Mouse (Mus musculus) heart, adult 8-10 months (tissue): ENCODE results near the gene Hint2. TPM values are rescaled to one million over a fixed set of nuclear protein-coding genes. Genes with fewer than 3 reads are reported as not detected.

Source experiments
- DNase-seq: peaks from one replicate; pipeline ENCODE4 v3.0.0; 2022; ENCODE audit warnings: low spot score
- total RNA-seq, 4 experiments: library from RNA; stranded (reverse); gene quantifications; 2 replicates each; pipeline ENCODE4 v1.2.4; 2022

The Hint2 gene
- 100 to 1,000 TPM; 162 to 188 (median 167) TPM for total RNA-seq

DNA sequence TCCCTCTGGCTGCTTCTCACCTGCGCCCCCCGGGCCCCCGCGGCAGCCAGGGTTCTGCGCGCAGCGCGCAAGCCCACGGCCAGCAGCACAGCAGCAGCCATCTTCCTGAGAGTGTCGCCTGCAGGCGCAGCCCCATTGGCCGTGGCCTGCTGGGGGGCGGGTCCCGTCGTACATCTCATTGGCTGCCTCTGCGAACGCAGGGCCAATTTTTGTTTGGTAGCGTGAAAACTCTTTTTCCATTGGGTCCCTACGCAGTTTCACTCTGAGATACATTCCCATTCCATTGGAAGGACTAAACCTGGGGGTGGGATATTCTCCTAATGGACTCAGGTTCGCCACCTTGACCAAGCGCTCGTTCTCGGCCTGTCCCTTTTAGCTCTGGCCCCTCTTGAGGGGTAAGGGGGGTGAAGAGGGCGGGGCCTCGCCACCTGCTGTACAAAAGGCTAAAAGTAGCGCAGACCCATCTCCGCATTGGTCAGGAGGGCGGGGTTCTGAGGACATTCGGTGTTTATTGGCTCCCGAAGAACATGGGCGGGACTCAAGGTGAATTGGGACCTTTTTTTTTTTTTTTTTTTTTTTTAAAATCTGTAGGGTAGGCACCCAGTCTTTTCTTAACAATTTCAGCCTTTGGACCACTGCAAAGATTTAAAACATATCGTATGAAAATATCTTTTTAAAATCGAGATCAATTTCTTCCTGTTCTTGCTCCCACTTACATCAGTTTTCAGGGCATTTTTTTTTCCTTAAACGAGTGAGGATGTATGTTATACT is at the start of gene Hint2:
Gene Hint2, minus strand, starts transcription at position 128 of the 771 bp plus-strand sequence.
- peak; percentile 97 for DNase-seq

DNA sequence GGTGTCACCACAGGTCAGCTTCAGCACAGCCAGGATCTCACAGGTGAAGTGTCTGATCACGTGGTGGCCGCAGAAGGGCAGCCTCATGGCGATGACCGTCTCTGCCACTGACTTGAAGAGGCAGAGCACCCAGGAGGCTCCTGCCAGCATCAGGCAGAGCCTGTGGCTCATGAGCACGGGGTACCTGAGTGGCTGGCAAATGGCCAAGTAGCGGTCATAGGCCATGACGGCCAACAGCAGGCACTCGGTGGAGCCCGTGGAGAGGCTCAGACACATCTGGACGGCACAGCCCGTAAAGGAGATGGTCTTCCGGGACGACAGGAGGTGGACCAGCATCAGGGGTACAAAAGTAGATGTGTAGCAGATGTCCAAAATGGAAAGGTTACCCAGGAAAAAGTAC is 49.7 kb upstream of the Hint2 start:
- DNase-seq, result no peak

DNA sequence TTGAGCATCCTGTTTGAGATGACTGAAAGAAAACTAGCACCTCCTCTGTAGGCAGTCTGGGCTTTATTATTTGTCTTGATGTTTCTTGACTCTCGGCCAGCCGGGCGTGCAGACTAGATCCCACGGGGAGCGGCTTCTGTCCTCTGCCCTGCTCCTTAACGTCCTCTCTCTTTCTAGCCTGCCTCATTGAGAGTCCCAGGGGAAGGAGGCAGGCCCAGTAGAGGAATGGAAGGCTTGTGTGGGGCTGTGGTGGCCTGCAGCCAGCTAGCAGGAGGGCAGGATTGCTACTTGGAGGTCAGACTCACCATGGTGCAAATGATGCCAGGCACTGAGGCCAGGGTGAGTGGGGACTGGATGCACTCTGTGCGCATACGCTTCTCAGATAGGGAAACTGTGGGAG is 47.6 kb upstream of the Hint2 start:
- DNase-seq, result peak; percentile 11

DNA sequence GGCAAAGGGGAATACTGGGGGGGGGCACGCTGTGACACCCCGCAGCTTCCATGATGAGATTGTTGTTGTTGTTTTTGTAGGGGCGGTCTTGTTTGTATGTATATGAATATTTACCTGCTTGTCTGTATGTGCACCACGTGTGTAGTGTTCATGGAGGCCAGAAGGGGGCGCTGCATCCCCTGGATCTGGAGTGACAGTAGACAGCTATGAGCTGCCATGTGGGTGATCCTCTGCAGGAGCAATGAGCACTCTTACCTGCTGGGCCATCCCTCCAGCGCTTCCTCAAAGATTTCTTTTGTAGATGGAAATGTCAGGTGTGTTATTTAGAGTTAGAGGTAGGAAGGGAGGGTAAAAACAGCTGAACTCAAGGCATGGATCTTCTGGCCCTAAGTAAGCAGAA is 47.2 kb upstream of the Hint2 start:
- no peak for DNase-seq

GRCm38 (mm10) chr4:43700707-43701106 is 44.4 kb upstream of the Hint2 start, which contains the start of gene Olfr70:
Gene Olfr70, minus strand, starts transcription at chr4:43700807.
- DNase-seq, result no peak

DNA sequence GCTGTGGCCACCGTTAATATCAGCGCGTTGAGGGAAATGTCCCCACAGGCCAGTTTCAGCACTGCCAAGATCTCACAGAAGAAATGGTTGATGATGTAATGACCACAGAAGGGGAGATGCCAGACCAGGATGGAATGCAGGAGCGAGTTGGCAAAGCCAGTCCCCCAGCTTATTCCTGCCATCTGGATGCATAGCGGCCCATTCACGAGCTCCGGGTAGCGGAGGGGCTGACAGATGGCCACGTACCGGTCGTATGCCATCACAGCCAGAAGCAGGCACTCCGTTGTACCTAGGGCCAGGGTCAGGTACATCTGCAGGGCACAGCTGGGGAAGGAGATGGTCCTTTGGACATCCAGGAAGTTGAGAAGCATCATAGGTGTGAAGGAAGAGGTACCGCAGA is 40.3 kb upstream of the Hint2 start:
- no peak for DNase-seq

- DNase-seq, result peak; percentile 32
Measured at GRCm38 (mm10) chr4:43695249-43695671, 39.0 kb upstream of the Hint2 start.

DNA sequence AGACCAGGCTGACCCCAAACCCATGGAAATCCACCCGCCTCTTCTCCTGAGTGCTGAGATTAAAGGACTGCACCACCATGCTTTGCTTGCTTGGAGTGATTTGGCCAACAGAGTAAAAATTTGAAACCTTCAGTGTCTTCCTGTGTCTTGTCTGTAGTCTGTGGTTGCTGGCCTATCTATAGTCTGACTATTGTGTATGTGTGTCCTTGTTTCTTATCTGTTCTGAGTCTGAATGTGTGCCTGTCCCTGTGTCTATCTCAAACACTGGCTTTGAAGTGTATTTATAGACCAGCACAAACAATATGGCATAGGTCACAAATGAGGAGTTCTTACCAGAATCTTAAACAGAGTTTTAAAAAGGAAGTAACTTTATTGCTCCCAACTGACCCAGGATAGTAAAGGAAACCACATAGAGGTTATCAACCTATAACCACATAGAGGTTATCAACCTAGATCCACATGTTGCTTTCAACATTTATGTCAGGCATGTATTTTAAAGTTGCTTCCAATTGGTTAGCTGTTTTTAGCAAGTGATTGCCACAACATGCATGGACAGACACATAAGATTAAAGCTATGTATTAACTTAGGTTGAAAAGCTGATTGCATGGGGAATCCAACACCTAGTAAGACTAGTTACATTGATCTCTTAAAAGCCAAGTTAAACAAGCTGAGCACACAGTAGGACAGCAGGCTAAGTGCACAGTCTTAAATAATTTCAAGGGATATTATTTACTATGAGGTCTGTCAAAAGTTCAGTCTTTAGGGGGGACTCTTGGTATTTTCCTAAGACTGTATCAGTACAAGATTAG is 38.4 kb upstream of the Hint2 start:
- DNase-seq, result no peak

- DNase-seq, result peak; percentile 19
Measured at GRCm38 (mm10) chr4:43693806-43694241, 37.6 kb upstream of the Hint2 start.

GRCm38 (mm10) chr4:43691026-43691425 is 34.8 kb upstream of the Hint2 start:
- no peak for DNase-seq

- no peak for DNase-seq
Measured at GRCm38 (mm10) chr4:43690021-43690420, 33.8 kb upstream of the Hint2 start.

- no peak for DNase-seq
Measured at GRCm38 (mm10) chr4:43679416-43680043, 23.3 kb upstream of the Hint2 start.

- DNase-seq, result no peak
Measured at GRCm38 (mm10) chr4:43678541-43678940, 22.3 kb upstream of the Hint2 start.

GRCm38 (mm10) chr4:43675608-43676007 is 19.3 kb upstream of the Hint2 start:
- DNase-seq, result no peak

DNA sequence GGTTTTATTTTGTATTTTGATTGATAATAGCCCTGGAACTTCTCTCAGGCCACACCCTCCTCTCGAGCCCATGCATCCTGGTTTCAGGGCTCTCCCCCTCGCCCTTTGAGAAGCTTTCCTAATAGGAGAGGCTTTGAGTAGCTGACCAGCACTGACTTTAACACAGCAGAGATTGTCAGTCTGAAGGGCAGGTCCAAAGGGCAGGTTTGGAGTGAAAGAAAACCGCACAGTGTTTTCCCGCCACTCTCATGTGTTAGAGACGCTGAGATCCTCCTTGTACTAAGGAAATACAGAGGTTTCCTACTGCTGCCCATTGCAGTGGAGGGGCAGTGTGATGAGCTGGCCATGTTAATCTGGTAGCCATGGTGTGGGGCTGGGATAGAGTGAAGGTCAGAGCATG is 18.7 kb upstream of the Hint2 start:
- DNase-seq, result no peak

- DNase-seq, result no peak
Measured at GRCm38 (mm10) chr4:43673703-43674102, 17.4 kb upstream of the Hint2 start.

DNA sequence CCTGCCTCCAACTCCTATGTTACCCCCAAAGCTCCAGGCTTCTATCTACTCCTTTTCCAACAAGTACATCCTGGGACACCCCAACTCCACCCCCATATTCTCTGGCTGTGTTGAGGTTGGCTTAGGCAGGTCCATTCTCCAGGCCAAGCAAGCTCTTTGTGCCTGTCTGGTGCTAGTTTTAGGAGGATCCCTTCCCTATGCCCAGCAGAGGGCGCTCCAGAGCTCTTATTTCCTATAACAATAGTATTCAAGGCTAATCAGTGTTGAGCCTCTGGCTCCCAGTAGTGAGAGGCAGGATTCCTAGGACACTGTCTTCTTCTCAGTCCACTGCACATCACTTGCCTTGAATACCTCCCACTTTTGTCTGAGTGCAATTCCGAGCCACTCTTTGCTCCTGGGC is 15.8 kb upstream of the Hint2 start:
- DNase-seq, result peak; percentile 89

DNA sequence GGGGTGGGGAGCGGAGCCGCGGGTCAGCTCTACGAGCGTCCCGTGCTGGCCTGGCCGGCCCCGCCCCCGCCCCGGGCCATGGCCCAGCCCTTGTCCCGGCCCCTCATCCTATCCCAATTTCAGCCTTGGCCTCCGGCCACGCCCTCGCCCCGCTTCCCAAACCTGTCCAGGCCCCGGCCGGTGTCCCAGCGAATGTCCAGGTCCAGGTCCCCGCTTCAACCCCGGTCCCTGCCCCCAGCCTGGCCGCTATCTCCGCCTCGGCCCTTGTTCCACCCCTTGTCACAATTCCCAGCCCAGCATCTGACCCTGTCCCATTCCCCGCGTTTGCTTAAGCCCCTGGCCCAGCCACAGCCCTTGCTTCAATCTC is 13.1 kb upstream of the Hint2 start:
- peak; percentile 64 for DNase-seq

DNA sequence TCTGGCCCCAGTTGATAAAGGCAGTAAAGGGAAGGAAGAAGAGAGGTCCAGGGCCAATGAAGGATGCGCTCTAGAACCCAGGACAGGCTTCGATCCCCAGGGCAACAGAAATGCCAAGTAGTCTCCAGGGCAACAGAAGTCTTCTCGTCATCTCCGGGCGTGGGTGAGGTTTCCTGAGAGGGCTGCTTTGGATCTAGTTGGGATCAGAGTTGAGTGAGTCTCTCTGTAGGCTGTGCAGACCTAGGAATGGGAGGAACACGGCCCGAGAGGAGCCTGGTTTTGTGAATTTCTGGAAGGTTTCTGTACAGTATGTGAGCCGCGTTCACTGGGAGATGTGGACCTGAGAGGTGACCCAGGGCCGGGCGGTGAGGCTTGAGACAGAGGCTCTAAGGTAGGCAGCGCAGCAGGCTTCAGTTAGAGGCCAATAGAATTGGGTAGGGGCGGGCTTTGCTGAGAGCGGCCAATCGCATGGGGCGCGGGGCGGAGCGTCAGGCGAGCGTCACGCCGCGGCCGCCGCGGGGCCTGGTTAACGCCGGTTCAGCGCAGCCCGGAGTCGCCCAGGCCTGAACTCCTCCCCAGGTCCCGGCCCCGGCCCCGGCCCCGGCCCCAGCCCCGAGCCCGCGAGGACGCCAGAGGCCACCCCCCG is 12.6 kb upstream of the Hint2 start, which contains the start of the genes Tmem8b and Fam221b:
Gene Tmem8b, plus strand, starts transcription at position 190 of the 646 bp plus-strand sequence.
Gene Fam221b, minus strand, starts transcription at position 364 of the 646 bp plus-strand sequence.
- DNase-seq, result peak; percentile 86

- DNase-seq, result no peak
Measured at GRCm38 (mm10) chr4:43666412-43666811, 10.1 kb upstream of the Hint2 start.

DNA sequence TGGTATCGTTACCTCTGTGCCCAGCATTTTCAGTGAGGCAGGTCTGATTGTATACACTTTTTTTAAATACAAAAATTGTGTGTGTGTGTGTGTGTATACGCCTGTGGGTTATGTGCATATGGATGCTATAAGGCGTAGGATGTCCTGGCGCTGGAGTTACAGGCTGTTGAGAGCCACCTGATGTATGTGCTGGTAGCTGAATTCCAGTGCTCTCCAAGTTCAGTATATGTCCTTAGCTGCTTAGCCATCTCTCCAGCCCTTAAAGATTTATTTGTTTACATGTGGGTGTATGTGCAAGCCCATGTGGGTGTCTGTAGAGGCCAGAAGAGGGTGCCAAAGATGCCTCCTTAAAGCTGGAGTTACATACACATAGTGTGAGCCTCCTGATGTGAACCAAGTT is 880 bp upstream of the Hint2 start:
- DNase-seq, result no peak
